Mouse (Mus musculus) CH12.LX (cell line): ENCODE results near the gene Cit.

Experiments used
- BHLHE40 ChIP-seq: IDR thresholded peaks from 2 replicates; pipeline ENCODE4 v1.6.1; 2011; ENCODE audit warnings: mild to moderate bottlenecking, low read depth, low read length, improper control_type of control experiment
- CHD1 ChIP-seq: IDR thresholded peaks from 2 replicates; pipeline ENCODE4 v1.6.1; 2012; ENCODE audit warnings: low read depth, low read length, improper control_type of control experiment, inconsistent platforms
- CTCF ChIP-seq, 2 experiments: IDR thresholded peaks in 1 of 2; conservative IDR thresholded peaks in 1 of 2; 2 replicates each; pipeline ENCODE4 v1.5.1; 2011 to 2012; ENCODE audit warnings: low read depth in 2 of 2, low read length in 2 of 2, improper control_type of control experiment in 1 of 2, inconsistent platforms in 1 of 2, mild to moderate bottlenecking in 1 of 2, moderate library complexity in 1 of 2
- E2F4 ChIP-seq: IDR thresholded peaks from 2 replicates; pipeline ENCODE4 v1.6.1; 2011; ENCODE audit warnings: low read depth, low read length, improper control_type of control experiment; ENCODE audit not compliant: insufficient replicate concordance
- ETS1 ChIP-seq: conservative IDR thresholded peaks from 2 replicates; pipeline ENCODE4 v1.6.1; 2012; ENCODE audit warnings: low read depth, mild to moderate bottlenecking, inconsistent platforms, low read length, improper control_type of control experiment, moderate library complexity
- HCFC1 ChIP-seq: IDR thresholded peaks from 2 replicates; pipeline ENCODE4 v1.6.1; 2012; ENCODE audit warnings: low read depth, mild to moderate bottlenecking, inconsistent platforms, low read length, improper control_type of control experiment
- NRF1 ChIP-seq: IDR thresholded peaks from 2 replicates; pipeline ENCODE4 v1.6.1; 2014; ENCODE audit warnings: low read depth, mild to moderate bottlenecking, inconsistent platforms, low read length, improper control_type of control experiment, moderate library complexity
- POLR2A ChIP-seq: IDR thresholded peaks from 2 replicates; pipeline ENCODE4 v1.6.1; 2011; ENCODE audit warnings: low read depth, mild to moderate bottlenecking, improper control_type of control experiment, low read length
- SIN3A ChIP-seq: IDR thresholded peaks from 2 replicates; pipeline ENCODE4 v1.6.1; 2012; ENCODE audit warnings: low read length, improper control_type of control experiment, inconsistent platforms
- TCF12 ChIP-seq: IDR thresholded peaks from 2 replicates; pipeline ENCODE4 v1.6.1; 2014; ENCODE audit warnings: low read depth, mild to moderate bottlenecking, inconsistent platforms, low read length, improper control_type of control experiment
- USF1 ChIP-seq: IDR thresholded peaks from 2 replicates; pipeline ENCODE4 v1.6.1; 2014; ENCODE audit warnings: low read depth, mild to moderate bottlenecking, inconsistent platforms, low read length, improper control_type of control experiment
- ZNF384 ChIP-seq: IDR thresholded peaks from 2 replicates; pipeline ENCODE4 v1.6.1; 2012; ENCODE audit warnings: low read depth, low read length, improper control_type of control experiment, inconsistent platforms

GRCm38 (mm10) chr5:116018196-116018595 is 173.1 kb downstream of the Cit start:
- no peak for TF ChIP-seq BHLHE40
- TF ChIP-seq ETS1: no peak
- no peak for TF ChIP-seq CTCF (conservative IDR thresholded peaks at IDR 0.05 in 1 of 2, IDR thresholded peaks at IDR 0.05 in 1 of 2; ENCODE audit: low read depth in 2 of 2, low read length in 2 of 2)
- TF ChIP-seq ZNF384: no peak
- TF ChIP-seq POLR2A: no peak
- no peak for TF ChIP-seq HCFC1
- no peak for TF ChIP-seq SIN3A
- no peak for TF ChIP-seq E2F4
- no peak for TF ChIP-seq TCF12
- no peak for TF ChIP-seq NRF1
- TF ChIP-seq USF1: no peak
- no peak for TF ChIP-seq CHD1
